Mouse (Mus musculus) neural tube, embryonic 14.5 days (tissue): Measurements from ENCODE around the gene Liph. TPM values are rescaled to one million over a fixed set of nuclear protein-coding genes. Genes with fewer than 3 reads are reported as not detected.
A peak's percentile ranks its signal among the peaks of the same experiment; 100 is the strongest.
"Not testable (repeated sequence)": the region's sequence is repeated elsewhere in the genome, so short reads cannot be mapped to it uniquely, and the experiment has no call there.

Experiments
- ATAC-seq: fragments of 200-750 bp; cut with Nextera tagmentation; 2 replicates; pipeline ENCODE4 v1.8.0; 2017; ENCODE audit warnings: low read depth, mild to moderate bottlenecking, moderate TSS enrichment, moderate library complexity
- H3K27ac ChIP-seq: fragments of 300-500 bp; sonication (generic); 2 replicates; pipeline ENCODE4 v1.5.1; 2014; ENCODE audit warnings: low read depth, mild to moderate bottlenecking, control low read depth, low read length, moderate library complexity, mixed read lengths
- H3K27me3 ChIP-seq: fragments of 300-500 bp; sonication (generic); 2 replicates; pipeline ENCODE4 v1.6.1; 2014; ENCODE audit warnings: low read length; ENCODE audit not compliant: control insufficient read depth, insufficient read depth
- H3K36me3 ChIP-seq: fragments of 300-500 bp; sonication (generic); 2 replicates; pipeline ENCODE4 v1.6.1; 2014; ENCODE audit warnings: low read length, mixed read lengths; ENCODE audit not compliant: control insufficient read depth, insufficient read depth
- H3K4me1 ChIP-seq: fragments of 300-500 bp; sonication (generic); 2 replicates; pipeline ENCODE4 v1.6.1; 2014; ENCODE audit warnings: low read length; ENCODE audit not compliant: control insufficient read depth, insufficient read depth
- H3K4me2 ChIP-seq: fragments of 300-500 bp; sonication (generic); 2 replicates; pipeline ENCODE4 v1.6.1; 2014; ENCODE audit warnings: mild to moderate bottlenecking, low read depth, low read length, control low read depth
- H3K4me3 ChIP-seq: fragments of 300-500 bp; sonication (generic); 2 replicates; pipeline ENCODE4 v1.5.1; 2014; ENCODE audit warnings: low read depth, low read length, control low read depth, mixed read lengths
- H3K9ac ChIP-seq: fragments of 300-500 bp; sonication (generic); replicated peaks from 2 replicates; pipeline ENCODE4 v1.6.1; 2014; ENCODE audit warnings: low read depth, mild to moderate bottlenecking, control low read depth, low read length, mixed read lengths
- H3K9me3 ChIP-seq: fragments of 300-500 bp; sonication (generic); 2 replicates; pipeline ENCODE4 v1.6.1; 2016; ENCODE audit warnings: low read length; ENCODE audit not compliant: control insufficient read depth
- WGBS: fragments of 180-500 bp; shearing (Covaris S2); extraction: QIAGEN DNeasy Blood & Tissue Kit; methylation state at CpG from one replicate; pipeline ENCODE4 v1.1.7; 2014; 5-methylcytosine and 5-hydroxymethylcytosine counted together
- polyA plus RNA-seq: library from polyadenylated mRNA; unstranded; fragments of >200 nt; fragmentation: Nextera tagmentation; extraction: Ambion mirVana; gene quantifications from 2 replicates; pipeline ENCODE4 v1.2.1, GENCODE M21; 2014

The Liph gene
- polyA plus RNA-seq, 1 experiment from 2014 or later: 0.42 TPM

DNA sequence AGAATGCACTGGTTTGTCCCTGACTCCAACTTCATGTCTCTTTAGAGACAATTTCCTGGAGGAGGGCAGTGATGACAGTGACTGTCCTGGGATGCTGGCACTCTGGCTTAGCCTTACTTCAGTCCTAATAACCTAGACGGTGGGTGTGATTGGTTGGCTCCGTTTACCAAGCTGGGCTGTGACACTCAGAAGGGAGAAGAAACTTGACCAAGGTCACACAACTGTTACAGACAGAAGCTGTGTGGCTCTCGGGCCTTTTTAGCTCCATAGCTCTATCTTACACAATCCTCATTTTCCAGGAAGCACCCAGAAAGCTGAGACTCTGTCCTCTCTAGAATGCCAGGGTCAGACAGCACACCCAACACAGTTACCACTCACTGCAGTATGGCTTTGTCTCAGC is 29.9 kb downstream of the Liph start:
- H3K9ac ChIP-seq: no peak overlapping the region
- H3K9me3 ChIP-seq: no peaks in the 10 kb centered on the region
- WGBS: 86% methylated on average over 3 of the region's 3 CpGs
- H3K4me2 ChIP-seq: no peak overlapping the region
- no peak overlapping the region for H3K4me3 ChIP-seq
- no peak for ATAC-seq
- no peaks in the 10 kb centered on the region for H3K27me3 ChIP-seq
- no peaks in the 10 kb centered on the region for H3K4me1 ChIP-seq
- no peak overlapping the region for H3K27ac ChIP-seq
- H3K36me3 ChIP-seq: no peaks in the 10 kb centered on the region

GRCm38 (mm10) chr16:21955591-21955990 is 39.9 kb downstream of the Liph start:
- Histone ChIP-seq H3K9ac (no peak overlapping the region), H3K9me3 (no peaks in the 10 kb centered on the region), H3K4me1 (no peaks in the 10 kb centered on the region), H3K36me3 (no peaks in the 10 kb centered on the region), H3K4me3 (no peak overlapping the region), H3K27me3 (no peaks in the 10 kb centered on the region), H3K4me2 (no peak overlapping the region), H3K27ac (no peak overlapping the region)
- WGBS: 83% methylated on average over 12 of the region's 12 CpGs
- ATAC-seq: no peak

DNA sequence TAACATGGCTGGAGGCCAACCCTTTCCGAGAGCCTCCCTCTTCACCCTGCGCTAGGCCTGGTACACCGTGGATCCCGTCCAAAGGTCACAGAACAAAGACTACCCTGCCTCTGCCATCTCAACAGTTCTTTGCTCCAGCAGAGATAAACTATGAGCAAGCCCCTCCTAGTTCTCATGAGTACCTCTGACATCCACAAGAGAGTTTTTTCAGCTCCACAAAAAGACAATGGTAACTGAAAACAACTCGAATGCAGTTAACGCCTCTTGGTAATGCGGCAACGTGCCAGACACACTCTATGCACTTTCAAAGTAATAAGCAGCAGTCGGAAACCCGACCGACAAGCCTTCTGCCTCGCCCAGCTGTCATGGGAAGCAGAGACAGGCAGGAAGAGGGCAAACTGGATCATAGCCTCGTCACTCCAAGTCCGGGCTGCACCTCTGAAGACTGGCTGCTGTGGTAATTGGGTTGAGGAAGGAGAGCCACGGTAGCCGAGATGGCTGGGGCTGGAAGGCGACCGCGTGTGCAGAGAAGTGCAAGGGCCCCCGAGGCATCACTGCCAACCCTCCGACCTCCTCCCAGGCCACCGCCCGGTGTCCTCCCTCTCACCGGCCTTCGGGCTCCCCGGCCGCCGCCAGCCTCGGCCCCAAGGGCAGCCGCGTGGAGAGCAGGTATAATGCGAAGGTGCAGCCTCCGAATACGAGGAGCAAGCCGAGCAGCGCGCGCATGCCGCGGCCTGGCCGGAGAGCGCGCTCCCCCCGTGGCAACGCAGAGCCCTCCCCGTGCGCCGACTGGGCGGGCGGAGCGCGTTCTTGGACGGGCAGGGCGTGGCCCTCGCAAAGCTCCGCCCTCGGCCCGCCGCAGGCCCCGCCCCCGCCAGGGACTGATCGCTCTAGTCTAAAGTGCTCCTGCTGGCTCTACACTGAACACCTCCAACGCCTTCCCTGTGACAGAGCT is 48.4 kb downstream of the Liph start, which contains the start of gene Tmem41a:
Gene Tmem41a (minus strand): TSS at position 792 of the 955 bp plus-strand sequence.
- Histone ChIP-seq H3K9me3 (no peaks in the 10 kb centered on the region), H3K4me3 (peak within 1 kb of the TSS; percentile 73), H3K36me3 (no peaks in the 10 kb centered on the region), H3K4me1 (no peaks in the 10 kb centered on the region; the same call in 1 of the 2 replicates), H3K27ac (peak within 1 kb of the TSS; percentile 46), H3K27me3 (no peaks in the 10 kb centered on the region), H3K4me2 (peak within 1 kb of the TSS; percentile 61), H3K9ac (peak within 1 kb of the TSS; percentile 82)
- 1% methylated on average over 60 of the region's 63 CpGs for WGBS
- peak; percentile 96 for ATAC-seq

- no peaks in the 10 kb centered on the region for H3K4me1 ChIP-seq
- peaks cover 27% of the 10 kb centered on the region for H3K36me3 ChIP-seq
- no peak overlapping the region for H3K4me3 ChIP-seq
- H3K27ac ChIP-seq: no peak overlapping the region
- no peak for ATAC-seq
- no peak overlapping the region for H3K4me2 ChIP-seq
- H3K9ac ChIP-seq: no peak overlapping the region
- H3K9me3 ChIP-seq: no peaks in the 10 kb centered on the region
- no peaks in the 10 kb centered on the region for H3K27me3 ChIP-seq
- WGBS: 87% methylated on average over 13 of the region's 13 CpGs
Measured at GRCm38 (mm10) chr16:21928471-21928870, 67.0 kb downstream of the Liph start.

DNA sequence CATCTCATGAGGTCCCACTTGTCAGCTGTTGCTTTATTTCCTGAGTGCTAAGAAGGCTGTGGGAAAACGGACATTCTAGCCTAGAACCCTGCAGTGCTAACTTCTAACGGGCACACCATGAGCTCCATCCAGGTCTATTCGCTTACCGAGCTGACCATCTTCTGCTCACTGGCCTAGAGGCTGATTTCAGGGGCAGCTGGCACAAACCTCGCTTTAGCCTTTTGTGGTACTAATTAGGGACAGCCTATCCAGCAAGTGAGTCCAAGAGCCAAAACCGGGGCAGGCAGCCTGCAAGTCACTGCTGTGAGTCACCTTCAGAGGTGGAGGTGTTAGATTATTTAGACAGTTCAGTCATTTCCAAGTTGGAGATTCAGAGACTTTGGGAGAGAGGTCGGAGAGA is 78.8 kb downstream of the Liph start:
- 77% methylated on average over 7 of the region's 7 CpGs for WGBS
- H3K9ac ChIP-seq: no peak overlapping the region
- H3K27ac ChIP-seq: no peak overlapping the region
- H3K4me2 ChIP-seq: no peak overlapping the region
- ATAC-seq: no peak
- H3K4me3 ChIP-seq: no peak overlapping the region
- H3K4me1 ChIP-seq: no peaks in the 10 kb centered on the region
- H3K9me3 ChIP-seq: no peaks in the 10 kb centered on the region
- H3K27me3 ChIP-seq: no peaks in the 10 kb centered on the region
- peaks cover 24% of the 10 kb centered on the region for H3K36me3 ChIP-seq

- no peak overlapping the region for H3K4me2 ChIP-seq
- no peak overlapping the region for H3K9ac ChIP-seq
- no peaks in the 10 kb centered on the region for H3K9me3 ChIP-seq
- 86% methylated on average over 6 of the region's 6 CpGs for WGBS
- no peak for ATAC-seq
- no peak overlapping the region for H3K27ac ChIP-seq
- H3K36me3 ChIP-seq: peaks cover 22% of the 10 kb centered on the region
- H3K4me3 ChIP-seq: no peak overlapping the region
- H3K27me3 ChIP-seq: no peaks in the 10 kb centered on the region
- H3K4me1 ChIP-seq: no peaks in the 10 kb centered on the region
Measured at GRCm38 (mm10) chr16:21913347-21913746, 82.1 kb downstream of the Liph start.

GRCm38 (mm10) chr16:21908906-21909305 is 86.6 kb downstream of the Liph start:
- H3K27me3 ChIP-seq, H3K27ac ChIP-seq, H3K4me2 ChIP-seq, H3K4me3 ChIP-seq, H3K4me1 ChIP-seq, H3K9ac ChIP-seq, H3K9me3 ChIP-seq, ATAC-seq: not testable (repeated sequence)
- WGBS: 25% methylated on average over 6 of the region's 8 CpGs
- peaks cover 30% of the 10 kb centered on the region for H3K36me3 ChIP-seq

- Histone ChIP-seq H3K9ac (no peak overlapping the region), H3K27me3 (no peaks in the 10 kb centered on the region), H3K4me1 (no peaks in the 10 kb centered on the region), H3K4me3 (no peak overlapping the region), H3K27ac (no peak overlapping the region), H3K4me2 (no peak overlapping the region), H3K9me3 (no peaks in the 10 kb centered on the region), H3K36me3 (peaks cover 34% of the 10 kb centered on the region)
- 95% methylated on average over 6 of the region's 6 CpGs for WGBS
- ATAC-seq: no peak
Measured at GRCm38 (mm10) chr16:21906902-21907301, 88.6 kb downstream of the Liph start.

DNA sequence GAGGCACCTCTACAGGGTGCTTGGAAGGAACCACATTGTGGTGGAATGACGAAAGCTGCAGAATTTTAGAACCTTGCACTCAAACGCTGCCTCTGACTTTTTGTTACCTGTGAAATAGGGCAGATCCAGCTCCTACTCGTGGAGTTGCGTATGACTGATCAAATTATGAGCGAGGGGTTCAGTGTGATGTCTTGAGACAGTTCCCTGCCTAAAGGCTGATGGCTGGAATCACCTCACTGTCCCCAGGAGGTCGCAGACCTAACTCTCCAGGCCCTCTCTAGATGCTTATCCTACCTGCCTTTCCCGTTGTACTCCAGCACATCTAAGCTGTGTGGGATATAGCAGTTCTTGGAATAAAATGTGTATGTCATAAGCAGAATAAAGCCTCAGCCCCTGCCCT is 89.5 kb downstream of the Liph start:
- Histone ChIP-seq H3K27me3 (no peaks in the 10 kb centered on the region), H3K9ac (no peak overlapping the region), H3K27ac (no peak overlapping the region), H3K4me2 (no peak overlapping the region), H3K4me1 (no peaks in the 10 kb centered on the region), H3K36me3 (peaks cover 32% of the 10 kb centered on the region), H3K4me3 (no peak overlapping the region), H3K9me3 (no peaks in the 10 kb centered on the region)
- no peak for ATAC-seq
- WGBS: 92% methylated on average over 7 of the region's 7 CpGs
